Mouse (Mus musculus): ENCODE data around the gene Cypt14.
"Not testable (repeated sequence)": the region's sequence is repeated elsewhere in the genome, so short reads cannot be mapped to it uniquely, and the experiment has no call there.

The Cypt14 gene

GRCm38 (mm10) chrX:39863504-39863903, at the start of gene Cypt14:
Gene Cypt14, minus strand, starts transcription at chrX:39863604.
- DNase-seq (ENCODE audit: low spot score), result not testable (repeated sequence)

Data from yolk sac, embryonic 10.5 days (tissue).